Mouse (Mus musculus): ENCODE results near the gene Dhrs13. TPM values are rescaled to one million over a fixed set of nuclear protein-coding genes. Genes with fewer than 3 reads are reported as not detected.
A peak's percentile ranks its signal among the peaks of the same experiment; 100 is the strongest.

Gene Dhrs13
- polyA plus RNA-seq, 1 experiment from 2014 or later, result 16.5 TPM

- peak overlapping the region; percentile 16; the same call in 1 of the 2 replicates for H3K27ac ChIP-seq
- H3K9me3 ChIP-seq, result no peaks in the 10 kb centered on the region
- H3K27me3 ChIP-seq (ENCODE audit: insufficient read depth, poor library complexity, severe bottlenecking), result no peaks in the 10 kb centered on the region
- DNase-seq (ENCODE audit: low spot score), result peak; percentile 86
- H3K4me1 ChIP-seq, result 0 out of 2 replicates have a peak, but pooled peaks cover 5% of the 10 kb centered on the region
- H3K36me3 ChIP-seq, result peaks cover 46% of the 10 kb centered on the region
- no peak overlapping the region for H3K4me3 ChIP-seq
- WGBS, result 63% methylated on average over 9 of the region's 9 CpGs
Measured at GRCm38 (mm10) chr11:78059833-78060757, 28.0 kb downstream of the Dhrs13 start.

GRCm38 (mm10) chr11:78062563-78062962, 30.5 kb downstream of the Dhrs13 start:
- DNase-seq (ENCODE audit: low spot score), result no peak
- Histone ChIP-seq H3K9me3 (no peaks in the 10 kb centered on the region), H3K4me3 (no peak overlapping the region), H3K27ac (peak overlapping the region; percentile 39; the same call in 1 of the 2 replicates), H3K4me1 (peaks cover 10% of the 10 kb centered on the region; the same call in 1 of the 2 replicates), H3K36me3 (peaks cover 22% of the 10 kb centered on the region), H3K27me3 (ENCODE audit: insufficient read depth, poor library complexity, severe bottlenecking) (no peaks in the 10 kb centered on the region)
- WGBS, result 77% methylated on average over 1 of the region's 1 CpGs

GRCm38 (mm10) chr11:78065906-78066305, 33.8 kb downstream of the Dhrs13 start:
- Histone ChIP-seq H3K27me3 (ENCODE audit: insufficient read depth, poor library complexity, severe bottlenecking) (no peaks in the 10 kb centered on the region), H3K4me3 (no peak overlapping the region), H3K27ac (peak overlapping the region; percentile 72; the same call in 1 of the 2 replicates), H3K4me1 (peaks cover 24% of the 10 kb centered on the region), H3K36me3 (no peaks in the 10 kb centered on the region), H3K9me3 (no peaks in the 10 kb centered on the region)
- WGBS, result 8% methylated on average over 2 of the region's 2 CpGs
- peak; percentile 92 for DNase-seq (ENCODE audit: low spot score)

- WGBS, result 53% methylated on average over 2 of the region's 2 CpGs
- Histone ChIP-seq H3K36me3 (0 out of 2 replicates have a peak, but pooled peaks cover 2% of the 10 kb centered on the region), H3K27me3 (ENCODE audit: insufficient read depth, poor library complexity, severe bottlenecking) (no peaks in the 10 kb centered on the region), H3K4me3 (no peak overlapping the region), H3K9me3 (no peaks in the 10 kb centered on the region), H3K4me1 (peaks cover 24% of the 10 kb centered on the region), H3K27ac (peak overlapping the region; percentile 72; the same call in 1 of the 2 replicates)
- no peak for DNase-seq (ENCODE audit: low spot score)
Measured at GRCm38 (mm10) chr11:78066641-78067040, 34.6 kb downstream of the Dhrs13 start.

GRCm38 (mm10) chr11:78067566-78067965, 35.5 kb downstream of the Dhrs13 start:
- no peak overlapping the region for H3K4me3 ChIP-seq
- peaks cover 27% of the 10 kb centered on the region for H3K4me1 ChIP-seq
- no peaks in the 10 kb centered on the region for H3K27me3 ChIP-seq (ENCODE audit: insufficient read depth, poor library complexity, severe bottlenecking)
- no peaks in the 10 kb centered on the region for H3K9me3 ChIP-seq
- 75% methylated on average over 5 of the region's 5 CpGs for WGBS
- peak overlapping the region; percentile 72 for H3K27ac ChIP-seq
- H3K36me3 ChIP-seq, result peaks cover 9% of the 10 kb centered on the region; the same call in 1 of the 2 replicates
- no peak for DNase-seq (ENCODE audit: low spot score)

- peaks cover 24% of the 10 kb centered on the region for H3K36me3 ChIP-seq
- peaks cover 32% of the 10 kb centered on the region for H3K4me1 ChIP-seq
- peak; percentile 79 for DNase-seq (ENCODE audit: low spot score)
- peak overlapping the region; percentile 73; the same call in 1 of the 2 replicates for H3K27ac ChIP-seq
- no peaks in the 10 kb centered on the region for H3K27me3 ChIP-seq (ENCODE audit: insufficient read depth, poor library complexity, severe bottlenecking)
- no peak overlapping the region for H3K4me3 ChIP-seq
- H3K9me3 ChIP-seq, result no peaks in the 10 kb centered on the region
- 72% methylated on average over 5 of the region's 5 CpGs for WGBS
Measured at GRCm38 (mm10) chr11:78069130-78069529, 37.0 kb downstream of the Dhrs13 start.

- H3K36me3 ChIP-seq, result peaks cover 30% of the 10 kb centered on the region
- peak; percentile 95 for DNase-seq (ENCODE audit: low spot score)
- H3K27ac ChIP-seq, result peak overlapping the region; percentile 73
- no peak overlapping the region for H3K4me3 ChIP-seq
- no peaks in the 10 kb centered on the region for H3K27me3 ChIP-seq (ENCODE audit: insufficient read depth, poor library complexity, severe bottlenecking)
- H3K9me3 ChIP-seq, result no peaks in the 10 kb centered on the region
- peaks cover 32% of the 10 kb centered on the region for H3K4me1 ChIP-seq
- 31% methylated on average over 6 of the region's 6 CpGs for WGBS
Measured at GRCm38 (mm10) chr11:78069646-78070045, 37.6 kb downstream of the Dhrs13 start.

- Histone ChIP-seq H3K27ac (peak overlapping the region; percentile 73; the same call in 1 of the 2 replicates), H3K27me3 (ENCODE audit: insufficient read depth, poor library complexity, severe bottlenecking) (no peaks in the 10 kb centered on the region), H3K4me3 (peak overlapping the region; percentile 41; the same call in 1 of the 2 replicates), H3K4me1 (peaks cover 27% of the 10 kb centered on the region), H3K36me3 (peaks cover 51% of the 10 kb centered on the region), H3K9me3 (no peaks in the 10 kb centered on the region)
- 67% methylated on average over 5 of the region's 5 CpGs for WGBS
- no peak for DNase-seq (ENCODE audit: low spot score)
Measured at GRCm38 (mm10) chr11:78071938-78072337, 39.9 kb downstream of the Dhrs13 start.

- peak overlapping the region; percentile 73 for H3K27ac ChIP-seq
- H3K9me3 ChIP-seq, result no peaks in the 10 kb centered on the region
- peak overlapping the region; percentile 41 for H3K4me3 ChIP-seq
- peak; percentile 90 for DNase-seq (ENCODE audit: low spot score)
- 24% methylated on average over 6 of the region's 6 CpGs for WGBS
- H3K36me3 ChIP-seq, result peaks cover 56% of the 10 kb centered on the region
- peaks cover 27% of the 10 kb centered on the region for H3K4me1 ChIP-seq
- H3K27me3 ChIP-seq (ENCODE audit: insufficient read depth, poor library complexity, severe bottlenecking), result no peaks in the 10 kb centered on the region
Measured at GRCm38 (mm10) chr11:78072425-78073130, 40.5 kb downstream of the Dhrs13 start.

- H3K36me3 ChIP-seq, result peaks cover 64% of the 10 kb centered on the region
- peaks cover 27% of the 10 kb centered on the region for H3K4me1 ChIP-seq
- H3K27ac ChIP-seq, result 0 out of 2 replicates have a peak overlapping the region, but pooled peaks have one; percentile 6
- WGBS, result 81% methylated on average over 9 of the region's 9 CpGs
- H3K4me3 ChIP-seq, result peak overlapping the region; percentile 18; the same call in 1 of the 2 replicates
- no peaks in the 10 kb centered on the region for H3K9me3 ChIP-seq
- DNase-seq (ENCODE audit: low spot score), result peak; percentile 89
- no peaks in the 10 kb centered on the region for H3K27me3 ChIP-seq (ENCODE audit: insufficient read depth, poor library complexity, severe bottlenecking)
Measured at GRCm38 (mm10) chr11:78073577-78074276, 41.6 kb downstream of the Dhrs13 start.

GRCm38 (mm10) chr11:78074277-78074652, 42.2 kb downstream of the Dhrs13 start:
- peaks cover 26% of the 10 kb centered on the region for H3K4me1 ChIP-seq
- H3K27me3 ChIP-seq (ENCODE audit: insufficient read depth, poor library complexity, severe bottlenecking), result no peaks in the 10 kb centered on the region
- H3K4me3 ChIP-seq, result peak overlapping the region; percentile 18; the same call in 1 of the 2 replicates
- DNase-seq (ENCODE audit: low spot score), result no peak
- no peaks in the 10 kb centered on the region for H3K9me3 ChIP-seq
- H3K36me3 ChIP-seq, result peaks cover 64% of the 10 kb centered on the region
- H3K27ac ChIP-seq, result peak overlapping the region; percentile 6; the same call in 1 of the 2 replicates
- 88% methylated on average over 2 of the region's 2 CpGs for WGBS

GRCm38 (mm10) chr11:78074666-78075065, 42.6 kb downstream of the Dhrs13 start:
- WGBS, result 80% methylated on average over 4 of the region's 4 CpGs
- Histone ChIP-seq H3K9me3 (no peaks in the 10 kb centered on the region), H3K27me3 (ENCODE audit: insufficient read depth, poor library complexity, severe bottlenecking) (no peaks in the 10 kb centered on the region), H3K4me3 (0 out of 2 replicates have a peak overlapping the region, but pooled peaks have one; percentile 1), H3K27ac (peak overlapping the region; percentile 2; the same call in 1 of the 2 replicates), H3K4me1 (peaks cover 25% of the 10 kb centered on the region), H3K36me3 (peaks cover 64% of the 10 kb centered on the region)
- no peak for DNase-seq (ENCODE audit: low spot score)

Data from heart, embryonic 10.5 days (tissue).